Mouse (Mus musculus): Measurements from ENCODE around the gene Bicdl2. TPM values are rescaled to one million over a fixed set of nuclear protein-coding genes. Genes with fewer than 3 reads are reported as not detected.

Gene Bicdl2
- polyA plus RNA-seq, 1 experiment = 0.10 TPM

GRCm38 (mm10) chr17:23672761-23673160 lies 12.5 kb downstream of the Bicdl2 start:
- TF ChIP-seq POLR2A (IDR thresholded peaks at IDR 0.05; ENCODE audit: extremely low read depth, insufficient read depth, low read length) (no peak), CTCF (IDR thresholded peaks at IDR 0.05; ENCODE audit: extremely low read depth, insufficient read depth, low read length) (no peak)
- Histone ChIP-seq H3K4me3 (ENCODE audit: insufficient read depth, low read length) (peak overlapping the region; percentile 66; the same call in 1 of the 2 replicates), H3K27ac (ENCODE audit: insufficient read depth, low read length) (no peak overlapping the region), H3K4me1 (ENCODE audit: control insufficient read depth, insufficient read depth, low read length) (peaks cover 2% of the 10 kb centered on the region)

- Histone ChIP-seq H3K4me3 (ENCODE audit: insufficient read depth, low read length) (peak within 1 kb of the TSS; percentile 66), H3K4me1 (ENCODE audit: control insufficient read depth, insufficient read depth, low read length) (peaks cover 2% of the 10 kb centered on the region), H3K27ac (ENCODE audit: insufficient read depth, low read length) (peak within 1 kb of the TSS; percentile 79)
- no peak for TF ChIP-seq CTCF (IDR thresholded peaks at IDR 0.05; ENCODE audit: extremely low read depth, insufficient read depth, low read length)
- peak; percentile 83 for TF ChIP-seq POLR2A (IDR thresholded peaks at IDR 0.05; ENCODE audit: extremely low read depth, insufficient read depth, low read length)
These were observed 13.2 kb downstream of the Bicdl2 start, which contains the start of the genes Hcfc1r1 and Thoc6 for GRCm38 (mm10) chr17:23673424-23674073. Gene Hcfc1r1 (plus strand): TSS chr17:23673596. Gene Thoc6 (minus strand): TSS chr17:23673882.

- no peak for TF ChIP-seq POLR2A (IDR thresholded peaks at IDR 0.05; ENCODE audit: extremely low read depth, insufficient read depth, low read length)
- H3K4me3 ChIP-seq (ENCODE audit: insufficient read depth, low read length) = peak overlapping the region; percentile 66
- peak overlapping the region; percentile 51 for H3K27ac ChIP-seq (ENCODE audit: insufficient read depth, low read length)
- H3K4me1 ChIP-seq (ENCODE audit: control insufficient read depth, insufficient read depth, low read length) = peaks cover 2% of the 10 kb centered on the region
These were observed 14.1 kb downstream of the Bicdl2 start for GRCm38 (mm10) chr17:23674271-23674952.

- Histone ChIP-seq H3K4me3 (ENCODE audit: insufficient read depth, low read length) (peak overlapping the region; percentile 66; the same call in 1 of the 2 replicates), H3K4me1 (ENCODE audit: control insufficient read depth, insufficient read depth, low read length) (peaks cover 2% of the 10 kb centered on the region), H3K27ac (ENCODE audit: insufficient read depth, low read length) (peak overlapping the region; percentile 51; the same call in 1 of the 2 replicates)
- no peak for TF ChIP-seq POLR2A (IDR thresholded peaks at IDR 0.05; ENCODE audit: extremely low read depth, insufficient read depth, low read length)
- TF ChIP-seq CTCF (IDR thresholded peaks at IDR 0.05; ENCODE audit: extremely low read depth, insufficient read depth, low read length) = no peak
These were observed 14.8 kb downstream of the Bicdl2 start for GRCm38 (mm10) chr17:23675127-23675526.

DNA sequence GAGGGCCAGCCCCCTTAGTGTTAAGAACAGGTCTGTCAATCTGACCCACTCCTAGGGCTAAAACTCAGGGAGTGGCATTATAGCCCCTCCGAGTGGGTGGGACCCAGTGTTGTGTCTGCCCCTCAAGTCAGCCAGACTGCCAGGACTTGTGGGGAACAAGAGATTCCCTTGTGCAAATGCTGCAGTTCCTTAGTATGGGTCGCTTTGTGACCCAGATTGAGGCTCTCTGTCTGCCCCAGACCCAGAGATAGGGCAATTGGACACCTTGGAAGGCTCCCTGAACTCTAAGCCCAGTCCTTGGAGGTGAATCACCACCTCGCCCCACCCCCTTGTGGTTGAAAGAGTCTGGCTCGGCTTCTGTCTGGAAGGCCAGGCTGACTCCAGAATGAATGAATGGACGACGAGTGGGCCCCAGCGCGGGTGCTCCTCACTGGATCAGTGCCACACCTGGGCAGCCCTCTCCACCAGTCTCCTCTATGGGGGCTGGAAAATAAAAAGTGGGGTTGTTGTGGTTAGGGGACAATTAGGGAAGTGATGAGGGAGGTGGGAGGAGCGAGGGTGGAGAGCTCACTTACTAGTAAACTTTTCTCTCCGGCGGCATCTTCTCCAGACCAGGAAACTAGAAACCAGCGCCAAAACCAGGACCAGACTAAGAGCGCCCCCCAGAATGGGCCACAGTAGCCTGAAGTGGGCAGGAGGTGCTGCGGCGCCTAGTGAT lies 15.4 kb downstream of the Bicdl2 start:
- TF ChIP-seq CTCF (IDR thresholded peaks at IDR 0.05; ENCODE audit: extremely low read depth, insufficient read depth, low read length) (no peak), POLR2A (IDR thresholded peaks at IDR 0.05; ENCODE audit: extremely low read depth, insufficient read depth, low read length) (no peak)
- Histone ChIP-seq H3K4me3 (ENCODE audit: insufficient read depth, low read length) (peak overlapping the region; percentile 34), H3K4me1 (ENCODE audit: control insufficient read depth, insufficient read depth, low read length) (peaks cover 2% of the 10 kb centered on the region), H3K27ac (ENCODE audit: insufficient read depth, low read length) (no peak overlapping the region)

GRCm38 (mm10) chr17:23676473-23677031 lies 16.2 kb downstream of the Bicdl2 start:
- peaks cover 2% of the 10 kb centered on the region for H3K4me1 ChIP-seq (ENCODE audit: control insufficient read depth, insufficient read depth, low read length)
- no peak overlapping the region for H3K27ac ChIP-seq (ENCODE audit: insufficient read depth, low read length)
- H3K4me3 ChIP-seq (ENCODE audit: insufficient read depth, low read length) = peak overlapping the region; percentile 34

DNA sequence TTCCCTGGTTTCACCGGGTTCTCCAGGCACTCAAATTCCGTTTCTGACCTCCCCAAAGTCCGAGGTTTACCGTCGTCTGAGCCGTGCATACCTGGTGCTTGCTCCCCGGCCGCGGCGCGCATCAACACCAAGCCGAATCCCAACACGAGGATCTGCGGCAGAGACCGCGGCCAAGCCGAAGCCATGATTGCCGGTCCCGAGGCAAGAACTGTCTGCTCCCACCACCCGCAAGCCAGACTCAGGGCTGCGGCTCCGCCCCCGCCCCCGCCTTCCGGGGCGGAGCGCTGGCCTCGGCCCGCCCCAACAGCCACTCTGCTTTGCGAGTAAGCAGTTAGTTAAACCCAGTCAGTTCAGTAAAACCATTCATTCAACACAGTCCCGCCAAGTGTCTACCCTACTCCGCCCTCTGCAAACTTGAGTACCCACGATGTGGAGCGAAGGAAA lies 17.0 kb downstream of the Bicdl2 start, which contains the start of gene Tnfrsf12a:
Gene Tnfrsf12a (minus strand): TSS at position 233 of the 444 bp plus-strand sequence.
- H3K27ac ChIP-seq (ENCODE audit: insufficient read depth, low read length) = no peak within 1 kb of the TSS
- H3K4me1 ChIP-seq (ENCODE audit: control insufficient read depth, insufficient read depth, low read length) = peaks cover 2% of the 10 kb centered on the region
- TF ChIP-seq POLR2A (IDR thresholded peaks at IDR 0.05; ENCODE audit: extremely low read depth, insufficient read depth, low read length) = peak; percentile 86
- no peak for TF ChIP-seq CTCF (IDR thresholded peaks at IDR 0.05; ENCODE audit: extremely low read depth, insufficient read depth, low read length)
- peak within 1 kb of the TSS; percentile 34 for H3K4me3 ChIP-seq (ENCODE audit: insufficient read depth, low read length)

More at GRCm38 (mm10) chr17:23676473-23677031, 16.2 kb downstream of the Bicdl2 start:
- TF ChIP-seq POLR2A (IDR thresholded peaks at IDR 0.05; ENCODE audit: extremely low read depth, insufficient read depth, low read length) (no peak), CTCF (IDR thresholded peaks at IDR 0.05; ENCODE audit: extremely low read depth, insufficient read depth, low read length) (no peak)

DNA sequence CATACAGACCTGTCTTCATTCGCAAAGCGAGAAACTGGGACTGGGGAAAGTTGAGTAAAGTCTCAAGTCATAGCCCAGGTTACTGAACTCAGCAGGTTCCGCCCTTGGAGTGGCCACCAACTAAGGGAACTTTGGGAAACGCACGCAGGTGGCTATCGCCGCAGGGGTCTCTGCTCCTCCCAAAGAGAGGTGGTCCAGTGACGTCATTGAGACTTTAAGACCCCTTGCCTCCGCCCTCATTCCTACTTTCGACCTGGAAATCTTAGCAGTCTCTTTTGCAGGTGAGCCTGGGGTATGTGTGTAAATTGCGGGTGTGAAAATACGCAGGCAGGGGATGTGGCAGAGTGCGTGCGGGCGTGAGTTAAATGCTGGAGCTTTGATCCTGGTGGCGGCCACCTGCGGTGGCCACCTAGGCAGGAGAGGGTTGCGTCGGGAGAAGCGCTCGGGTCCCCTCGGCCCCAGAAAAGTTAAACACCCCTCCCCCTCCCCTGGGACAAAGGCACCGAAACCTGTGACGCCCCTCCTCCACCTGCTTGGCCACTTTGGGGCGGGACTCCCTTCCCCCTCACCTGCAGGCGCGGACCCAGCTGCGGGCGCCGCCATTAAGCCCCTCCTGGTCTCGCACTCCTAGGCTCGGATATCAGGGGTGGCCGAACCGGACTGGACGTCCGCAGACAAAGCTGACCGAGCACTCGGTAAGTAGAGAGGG lies 19.0 kb downstream of the Bicdl2 start, which contains the start of gene Cldn6:
Gene Cldn6 (plus strand): TSS at position 123 of the 709 bp plus-strand sequence.
- Histone ChIP-seq H3K4me1 (ENCODE audit: control insufficient read depth, insufficient read depth, low read length) (peaks cover 2% of the 10 kb centered on the region), H3K27ac (ENCODE audit: insufficient read depth, low read length) (no peak within 1 kb of the TSS), H3K4me3 (ENCODE audit: insufficient read depth, low read length) (no peak within 1 kb of the TSS)
- TF ChIP-seq POLR2A (IDR thresholded peaks at IDR 0.05; ENCODE audit: extremely low read depth, insufficient read depth, low read length) (no peak), CTCF (IDR thresholded peaks at IDR 0.05; ENCODE audit: extremely low read depth, insufficient read depth, low read length) (no peak)
